Mouse (Mus musculus) adrenal gland, adult 2 months (tissue): Measurements from ENCODE around the gene Stt3b. TPM values are rescaled to one million over a fixed set of nuclear protein-coding genes. Genes with fewer than 3 reads are reported as not detected.

Experiments
- DNase-seq: peaks from one replicate; pipeline ENCODE4 v3.0.0; 2021
- long read RNA-seq: library from polyadenylated mRNA; stranded (forward); transcript quantifications from one replicate; pipeline ENCODE4 v2.0.0, GENCODE M21; 2021
- polyA plus RNA-seq: library from polyadenylated mRNA; depleted of rRNA; stranded (reverse); fragments of >200 nt; gene quantifications from 2 replicates; pipeline ENCODE4 v1.2.3, GENCODE M21; 2012; rRNA removed
- total RNA-seq, 2 experiments: library from RNA; stranded (reverse); gene quantifications; 2 replicates each; pipeline ENCODE4 v1.2.3; 2021

The Stt3b gene
- total RNA-seq, result 100 to 1,000 TPM; 106 to 136 TPM
- polyA plus RNA-seq, result 91.1 and 95.7 TPM in 2 replicates
- long read RNA-seq, full-length matches to known transcripts, result 96 of 106 reads
- long read RNA-seq, partial matches to known transcripts, result 9 of 106 reads
- long read RNA-seq, other reads (novel, unspliced or antisense), result 1 of 106 reads

DNA sequence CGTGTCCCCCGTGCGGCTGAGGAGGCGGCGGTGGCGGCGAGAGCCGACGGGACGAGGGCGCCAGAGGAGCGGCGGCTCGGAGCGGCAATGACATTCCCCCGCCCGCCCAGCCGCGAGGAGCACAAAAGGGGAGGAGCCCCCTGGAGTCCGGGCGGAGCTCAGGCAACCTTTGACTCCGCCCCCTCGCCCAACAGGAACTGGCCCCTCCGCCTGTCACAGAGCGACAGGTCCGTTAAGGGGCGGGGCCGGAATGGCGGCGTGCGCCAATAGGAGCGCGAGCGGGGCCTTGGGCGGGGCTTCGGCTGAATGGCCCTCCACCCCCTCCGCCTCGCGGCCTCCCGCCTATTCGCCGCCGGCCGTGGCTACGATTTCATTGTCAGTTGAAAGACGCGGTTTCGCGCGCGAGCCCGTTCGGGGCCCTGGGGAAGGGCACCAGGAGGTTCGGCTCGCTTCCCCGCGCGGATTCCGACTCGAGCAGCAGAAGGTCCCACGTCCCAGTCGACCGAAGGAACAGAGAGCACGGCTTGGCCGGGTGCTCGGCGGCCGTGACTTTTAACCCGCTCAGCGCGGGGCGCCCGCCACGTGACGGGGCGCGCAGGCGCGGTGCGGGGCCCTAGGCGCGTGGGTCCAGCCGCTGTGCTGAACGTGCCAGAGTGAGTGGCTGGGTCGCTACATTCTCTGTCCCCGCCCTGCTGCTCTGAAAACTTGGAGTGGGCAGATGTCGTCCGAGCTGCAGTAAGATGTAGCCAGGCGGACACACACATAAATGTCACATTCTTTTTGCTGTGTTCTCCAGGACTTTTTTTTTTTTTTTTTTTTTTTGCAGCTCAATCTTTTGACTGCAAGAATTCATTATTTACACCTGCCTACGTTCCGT, at the start of gene Stt3b:
Gene Stt3b (minus strand): TSS at position 76 of the 877 bp plus-strand sequence.
- peak; percentile 100 for DNase-seq

DNA sequence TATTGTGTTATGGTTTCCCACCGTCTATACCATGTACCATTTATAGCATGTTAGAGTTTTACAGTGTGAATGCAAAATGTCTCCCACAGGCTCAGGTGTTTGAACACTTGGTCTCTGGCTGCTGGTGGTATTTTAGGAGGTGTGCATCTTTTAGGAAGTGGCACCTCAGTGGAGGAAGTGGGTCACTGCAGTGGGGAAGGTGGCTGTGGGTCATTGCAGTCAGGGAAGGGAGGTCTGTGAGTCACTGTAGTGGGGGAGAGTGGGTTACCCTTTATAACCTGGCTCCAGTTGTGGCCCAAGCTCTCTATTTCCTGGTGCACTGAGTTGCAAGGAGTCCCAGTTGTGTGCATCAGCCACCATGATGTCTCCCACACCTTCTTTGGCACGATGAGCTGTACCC, 48.2 kb upstream of the Stt3b start:
- no peak for DNase-seq

DNA sequence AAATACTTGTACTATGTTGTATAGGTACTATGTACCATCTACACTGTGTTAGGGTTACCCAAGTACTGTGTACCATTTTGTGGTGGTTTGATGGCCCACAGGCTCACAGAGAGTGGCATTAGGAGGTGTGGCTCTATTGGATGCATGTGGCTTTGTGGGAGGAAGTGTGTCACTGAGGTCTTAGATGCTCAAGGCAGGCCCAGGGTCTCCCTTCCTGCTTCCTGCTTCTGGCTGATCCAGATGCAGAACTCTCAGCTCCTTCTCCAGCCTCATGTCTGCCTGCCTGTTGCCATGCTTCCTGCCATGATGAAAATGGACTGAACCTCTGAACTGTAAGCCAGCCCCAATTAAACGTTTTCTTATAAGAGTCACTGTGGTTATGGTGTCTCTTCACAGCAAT, 47.8 kb upstream of the Stt3b start:
- no peak for DNase-seq

DNA sequence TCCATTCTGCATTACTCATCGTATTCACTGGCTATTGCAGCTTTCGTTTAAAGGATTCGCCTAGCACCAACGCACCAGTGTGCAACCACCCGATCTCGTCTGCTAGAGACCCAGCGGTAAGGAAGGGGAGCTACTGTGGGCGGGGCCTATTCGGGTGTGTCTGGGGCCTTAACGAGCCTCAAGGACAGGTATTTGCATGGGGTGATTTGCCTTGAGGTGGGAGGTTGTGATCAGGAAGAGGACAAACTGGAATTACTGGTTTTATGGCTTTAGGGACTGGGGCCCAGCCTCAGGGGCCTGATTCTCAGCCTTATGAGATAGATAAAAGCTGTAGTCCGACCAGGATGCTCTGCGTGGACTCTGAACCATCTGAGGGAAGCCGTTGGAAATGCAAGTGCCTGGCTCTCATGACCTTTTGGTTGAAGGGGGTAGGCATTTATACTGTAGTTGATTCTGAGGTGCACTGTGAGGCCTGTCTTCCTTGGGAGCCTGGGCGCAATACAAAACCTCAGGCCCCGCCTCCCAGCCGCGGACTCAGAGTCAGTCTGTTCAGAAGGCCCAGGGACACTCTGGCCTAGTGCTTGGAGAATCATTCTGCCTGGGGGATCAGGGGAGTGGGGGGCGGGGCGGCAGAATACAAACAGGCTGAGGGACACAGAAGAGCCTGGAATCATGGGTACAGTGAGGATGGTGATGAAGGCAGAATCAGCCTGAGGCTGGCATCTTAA, 46.7 kb upstream of the Stt3b start:
- no peak for DNase-seq

DNA sequence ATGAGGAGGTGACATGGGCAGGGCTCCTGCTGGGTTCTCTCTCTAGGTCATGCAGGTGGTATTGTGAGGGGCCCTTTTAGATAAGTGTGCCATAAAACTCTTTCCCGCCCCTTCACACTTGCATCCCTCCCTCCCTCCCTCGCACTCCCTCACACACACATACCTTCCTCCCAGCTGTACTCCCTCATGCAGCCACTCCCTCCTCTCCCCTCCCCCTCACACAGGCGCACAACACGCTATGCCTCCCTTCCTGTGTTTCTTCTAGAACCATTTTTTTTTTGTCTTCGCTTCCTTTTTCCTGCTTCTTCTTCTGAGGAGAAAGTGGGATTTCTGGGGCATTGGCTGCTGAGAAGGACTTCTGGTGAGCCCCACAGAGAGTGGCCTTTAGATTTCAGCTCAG, 45.8 kb upstream of the Stt3b start:
- DNase-seq, result no peak

DNA sequence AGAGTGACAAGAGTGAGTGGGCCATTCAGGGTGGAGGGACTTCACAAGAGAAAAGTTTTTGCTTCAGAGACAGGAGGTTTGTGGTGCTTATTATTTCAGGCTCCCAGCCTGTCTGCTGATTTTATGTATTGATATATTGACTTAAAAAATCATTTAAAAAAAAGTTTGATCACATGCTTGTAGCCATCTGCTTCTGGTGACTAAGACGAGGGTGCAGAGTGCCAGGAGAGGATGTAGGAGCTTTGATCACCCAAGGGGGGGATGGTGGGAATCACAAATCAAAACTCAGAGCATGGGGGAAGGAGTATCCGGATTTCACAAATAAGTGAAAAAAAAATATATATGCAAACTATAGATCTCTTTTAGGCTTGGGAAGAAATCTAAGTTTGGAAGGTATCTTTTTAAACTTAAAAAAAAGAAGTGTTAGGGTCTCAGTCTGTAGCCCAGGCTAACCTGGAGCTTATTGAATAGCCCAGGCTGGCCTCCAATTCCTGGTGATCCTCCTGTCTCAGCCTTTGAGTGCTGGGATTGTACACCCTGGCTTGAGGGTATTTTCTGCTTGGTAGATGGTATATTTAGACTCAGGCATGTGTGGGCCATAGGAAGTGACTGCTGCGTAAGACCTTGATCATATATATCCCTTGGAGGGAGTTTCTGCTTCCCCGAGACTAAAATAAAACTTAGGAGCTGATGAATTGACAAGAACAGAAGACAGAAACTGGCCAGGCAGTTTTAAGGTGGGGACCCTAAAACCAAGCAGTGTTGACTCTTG, 39.7 kb upstream of the Stt3b start:
- DNase-seq, result no peak

DNA sequence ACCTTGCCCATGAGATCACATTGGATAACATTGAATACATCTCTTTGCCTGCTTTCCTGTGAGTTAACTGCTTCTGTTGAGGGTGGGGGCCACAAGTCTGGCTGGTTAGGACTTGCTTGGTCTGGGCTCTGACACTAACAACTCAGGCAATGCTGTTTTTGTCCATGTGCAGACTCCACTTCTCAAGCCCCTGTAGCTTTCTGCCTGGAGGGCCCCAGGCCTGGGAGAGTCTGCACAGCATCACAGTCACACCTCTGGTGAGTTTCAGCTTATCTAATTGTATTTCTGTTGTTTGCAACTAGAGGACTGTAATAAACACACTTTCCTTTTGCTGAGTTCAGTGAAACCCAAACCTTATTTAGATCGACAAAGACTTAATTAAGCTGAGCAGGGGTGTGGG, 38.9 kb upstream of the Stt3b start:
- DNase-seq, result no peak

DNA sequence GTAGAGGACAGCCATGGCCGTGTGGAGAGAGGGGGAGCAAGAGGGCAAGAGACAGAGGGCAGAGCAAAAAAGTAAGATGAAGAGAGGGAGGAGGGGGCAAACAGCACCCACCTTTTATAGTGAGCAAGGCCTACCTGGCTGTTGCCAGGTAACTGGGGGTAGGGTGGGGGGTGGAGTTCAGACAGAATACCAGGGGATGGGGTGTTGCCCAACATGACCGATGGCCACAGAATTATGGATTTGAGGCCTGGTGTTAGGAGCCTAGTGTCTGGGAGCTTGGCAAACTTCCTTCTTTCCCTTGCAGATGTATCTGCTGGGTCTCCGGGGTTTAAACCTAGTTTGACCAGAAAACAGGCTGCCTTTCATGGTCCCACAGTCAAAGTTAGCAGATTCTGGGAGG, 34.7 kb upstream of the Stt3b start:
- no peak for DNase-seq

DNA sequence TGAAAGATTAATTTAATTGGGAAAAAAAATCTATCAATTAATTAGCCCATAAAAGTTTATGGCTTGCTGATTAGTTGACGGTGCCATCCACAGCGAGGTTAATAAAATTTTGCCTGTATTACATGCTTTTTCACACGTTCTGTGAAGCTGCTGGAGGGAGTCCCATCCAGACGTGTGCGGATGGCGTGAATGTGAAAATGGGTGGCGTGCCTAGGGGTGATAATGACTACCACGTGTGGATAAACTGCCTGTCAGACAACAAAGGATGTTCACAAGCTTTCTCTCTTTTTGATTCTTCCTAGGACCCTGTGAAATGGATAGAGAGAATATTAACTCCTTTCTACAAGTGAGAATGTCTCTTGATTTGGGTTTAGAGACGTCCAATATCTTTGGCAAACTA, 31.4 kb upstream of the Stt3b start:
- no peak for DNase-seq

DNA sequence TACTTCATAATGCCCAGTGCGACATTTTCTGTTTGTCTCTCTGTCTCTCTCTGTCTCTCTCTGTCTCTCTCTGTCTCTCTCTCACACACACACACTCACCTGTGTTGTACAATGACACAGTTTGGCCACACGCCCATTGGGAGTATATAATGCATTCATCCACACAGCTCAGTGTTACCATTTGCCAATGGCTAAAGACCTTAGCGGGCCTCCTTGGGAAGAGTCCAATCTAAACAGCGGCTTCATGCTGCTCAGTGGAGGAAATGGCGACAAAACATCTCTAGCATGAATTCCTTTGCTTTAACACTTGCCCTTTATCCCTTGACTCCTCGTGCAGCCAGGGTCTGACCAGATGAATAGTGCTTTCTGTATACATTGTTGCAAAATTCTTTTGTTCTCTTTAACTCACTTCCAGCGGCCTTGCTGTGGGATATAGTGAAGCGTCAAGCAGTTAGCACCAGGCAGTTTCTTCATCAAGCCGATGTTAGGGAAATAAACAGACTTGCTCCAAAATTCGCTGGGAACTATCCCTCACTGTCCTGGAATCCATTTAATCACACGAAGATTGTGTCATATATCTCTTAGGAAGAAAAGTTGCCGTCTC, 30.1 kb upstream of the Stt3b start:
- DNase-seq, result no peak

DNA sequence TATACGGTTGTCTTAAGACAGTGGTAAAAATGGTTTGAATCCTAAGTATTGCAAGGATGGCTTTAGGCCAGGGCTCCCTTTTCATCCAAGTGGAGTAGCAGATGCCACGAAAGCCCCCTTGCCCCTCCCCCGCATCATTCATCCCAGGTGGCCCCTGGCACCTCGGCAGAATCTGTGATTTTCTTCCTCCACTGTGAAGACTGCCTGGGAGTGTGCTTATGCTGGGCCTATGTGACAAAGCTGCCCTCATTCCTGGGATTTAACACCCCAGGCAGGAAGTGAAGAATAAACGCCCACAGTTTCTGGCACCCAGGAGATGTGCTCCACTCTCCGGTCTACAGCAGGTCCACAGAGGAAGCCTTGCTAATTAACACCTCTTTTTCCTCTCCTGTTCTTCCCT, 28.6 kb upstream of the Stt3b start:
- DNase-seq, result no peak

DNA sequence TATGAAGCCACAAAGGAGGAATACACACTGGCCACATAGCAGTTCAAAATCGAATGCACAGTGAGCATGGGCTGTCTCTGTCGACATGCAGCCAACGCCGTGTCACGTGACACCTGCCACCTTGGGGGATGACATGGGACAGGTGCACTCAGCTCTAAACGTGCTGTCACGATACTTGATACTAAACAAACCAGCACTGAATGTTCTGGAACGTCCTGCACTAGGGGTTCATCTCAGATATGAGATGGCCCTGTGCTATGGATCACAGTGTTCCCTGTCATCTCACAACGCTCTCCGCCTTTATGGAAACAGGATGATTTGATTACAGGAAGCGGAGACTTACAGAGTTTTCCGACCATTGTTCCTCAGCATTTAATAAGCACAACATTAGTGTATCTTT, 22.8 kb upstream of the Stt3b start:
- DNase-seq, result no peak

DNA sequence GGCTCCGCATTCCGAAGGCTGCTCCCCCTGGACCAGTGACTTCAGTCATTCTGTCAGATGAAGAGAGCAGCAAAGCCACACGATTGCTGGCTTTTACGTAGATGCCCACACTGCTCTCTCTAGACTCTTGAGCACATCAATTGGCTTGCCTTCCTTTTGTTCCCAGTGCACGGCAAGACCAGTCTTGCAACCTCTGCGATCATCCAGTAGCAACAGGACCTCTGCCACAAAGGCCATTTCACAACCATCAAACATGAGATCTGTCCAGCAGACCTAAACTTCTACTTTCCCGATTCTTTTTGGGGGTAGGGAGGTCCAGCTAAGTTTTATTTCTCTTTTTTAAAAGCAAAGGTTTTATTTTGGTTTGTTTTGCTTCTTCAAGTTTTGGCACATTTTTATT, 22.1 kb upstream of the Stt3b start:
- no peak for DNase-seq

DNA sequence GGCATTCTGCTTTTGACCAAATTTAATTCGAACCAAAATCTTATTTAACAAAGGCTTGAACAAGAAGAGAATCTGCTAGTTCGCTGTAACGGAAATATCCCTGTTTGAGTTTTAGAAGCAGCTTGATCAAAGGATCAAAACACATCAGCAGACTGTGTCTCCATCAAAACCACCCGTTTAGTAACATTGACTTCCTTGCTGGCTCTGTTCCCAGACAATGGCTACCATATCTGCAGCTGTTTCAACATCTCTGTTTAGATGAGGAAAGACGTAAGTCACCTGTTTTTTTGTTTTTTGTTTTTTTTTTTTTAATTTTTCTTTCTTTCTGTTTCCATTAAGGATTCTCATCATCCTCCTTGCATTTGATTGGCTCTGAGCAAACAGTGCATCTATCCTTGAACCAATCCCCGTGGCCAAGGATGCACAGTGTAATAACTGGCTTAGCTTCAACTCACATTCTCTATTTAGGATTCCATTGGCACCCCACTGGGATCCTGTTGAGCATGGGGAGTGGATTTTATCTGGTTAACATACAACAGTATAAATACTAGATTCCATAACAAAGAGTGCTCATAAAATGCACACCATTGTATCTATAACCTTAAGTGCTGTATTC, 20.7 kb upstream of the Stt3b start:
- no peak for DNase-seq

DNA sequence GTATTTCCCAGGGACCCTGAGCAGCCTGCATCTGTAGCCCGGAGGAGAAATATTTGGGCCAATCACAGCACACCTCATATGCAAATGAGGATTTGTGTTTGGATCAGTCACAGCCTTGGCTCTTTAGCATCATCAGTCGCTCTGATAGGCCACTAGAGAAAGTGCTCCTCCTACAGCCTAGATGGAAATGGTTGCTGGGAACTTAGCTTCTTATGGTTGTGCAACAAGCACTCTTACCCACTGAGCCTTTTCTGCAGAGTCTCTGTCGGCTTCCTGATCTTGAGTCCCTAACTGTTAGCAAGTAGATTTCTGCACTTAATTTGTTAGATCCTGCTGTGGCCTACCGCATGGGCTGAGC, 16.3 kb upstream of the Stt3b start:
- no peak for DNase-seq

DNA sequence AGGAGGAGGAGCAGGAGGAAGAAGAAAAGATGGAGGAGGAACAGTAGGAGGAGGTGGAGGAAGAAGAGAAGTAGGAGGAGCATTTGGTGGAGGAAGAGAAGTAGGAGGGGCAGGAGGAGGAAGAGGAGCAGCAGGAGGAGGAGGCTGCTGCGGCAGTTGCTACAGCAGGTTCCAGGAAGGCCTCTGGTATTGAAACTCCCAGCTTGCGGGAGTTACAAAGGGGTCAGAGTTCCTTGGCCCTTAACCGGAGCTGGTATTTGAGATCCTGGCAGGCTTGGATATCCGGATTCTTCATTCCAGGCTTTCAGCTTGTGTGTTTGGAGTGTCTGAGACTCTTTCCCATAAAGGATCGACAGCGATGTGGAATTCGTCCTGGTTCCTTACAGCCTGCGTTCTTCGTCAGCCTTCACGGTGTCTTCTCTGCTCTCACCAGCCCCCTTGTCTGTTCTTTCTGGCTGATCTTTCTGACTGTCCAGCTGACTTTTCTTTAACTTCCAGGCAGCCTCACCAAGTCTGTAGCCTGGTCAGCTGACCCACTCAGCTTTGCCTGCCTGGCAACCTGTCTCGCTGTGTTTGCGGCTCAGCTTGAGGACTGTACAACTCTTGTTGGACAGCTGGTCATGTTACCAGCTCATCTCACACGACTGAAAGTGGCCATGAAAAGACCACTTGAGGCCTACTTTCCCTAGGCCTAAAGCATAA, 15.8 kb upstream of the Stt3b start:
- DNase-seq, result no peak

DNA sequence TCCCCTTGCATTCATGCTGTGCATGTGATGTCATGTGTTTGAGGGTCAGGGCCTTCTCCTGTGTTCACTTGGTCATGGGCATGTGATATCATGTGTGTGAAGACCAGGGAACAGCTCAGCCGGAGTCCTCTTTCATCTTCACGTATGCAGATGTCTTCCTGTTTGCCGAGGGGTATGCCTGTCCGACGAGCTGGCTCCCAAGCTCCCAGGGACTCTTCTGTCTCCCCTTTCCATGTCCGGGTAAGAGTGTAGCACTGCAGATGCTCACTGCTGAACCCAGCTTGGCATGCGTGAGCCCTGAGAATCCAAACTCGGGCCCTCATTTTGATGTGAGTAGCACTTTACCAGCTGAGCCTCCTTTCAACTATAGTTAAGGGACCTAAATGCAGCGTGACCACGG, 13.4 kb upstream of the Stt3b start:
- DNase-seq, result no peak

DNA sequence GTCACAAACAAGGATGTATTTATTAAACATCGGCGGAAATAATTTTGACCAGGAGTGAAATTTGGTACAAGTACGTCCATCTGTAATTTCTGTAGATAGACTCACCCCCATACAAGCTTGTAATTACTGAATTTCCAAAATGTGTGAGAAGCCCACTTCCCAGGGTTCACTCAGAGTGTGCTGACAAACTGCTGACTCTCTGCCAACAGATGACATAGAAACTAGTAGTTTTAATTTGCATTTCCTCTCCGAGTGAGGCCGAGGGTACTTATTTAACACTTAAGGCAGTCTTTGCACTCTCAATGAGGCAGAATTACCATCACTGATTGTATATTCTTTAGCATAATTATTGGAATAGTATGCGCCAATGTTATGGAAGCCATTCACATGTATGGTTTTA, 12.2 kb upstream of the Stt3b start:
- DNase-seq, result no peak

DNA sequence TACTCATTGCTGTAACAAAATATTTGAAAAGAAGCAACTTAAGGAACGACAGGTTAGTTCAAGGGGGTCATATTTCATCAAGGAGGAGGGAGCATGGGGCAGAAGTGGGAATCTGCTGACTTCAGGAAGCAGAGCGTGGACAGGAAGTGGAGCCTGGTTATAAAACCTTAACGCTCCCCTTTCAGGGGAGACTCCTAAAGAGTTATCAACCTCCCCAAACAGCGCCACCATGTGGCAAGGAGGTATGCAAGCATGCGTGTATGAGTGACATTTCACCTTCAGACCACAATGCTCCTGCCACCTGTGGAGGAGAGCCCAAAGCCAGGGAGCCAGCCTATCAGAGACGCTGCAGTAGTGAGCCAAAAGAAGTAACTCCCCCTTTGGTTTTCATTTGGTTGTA, 10.8 kb upstream of the Stt3b start:
- DNase-seq, result no peak

DNA sequence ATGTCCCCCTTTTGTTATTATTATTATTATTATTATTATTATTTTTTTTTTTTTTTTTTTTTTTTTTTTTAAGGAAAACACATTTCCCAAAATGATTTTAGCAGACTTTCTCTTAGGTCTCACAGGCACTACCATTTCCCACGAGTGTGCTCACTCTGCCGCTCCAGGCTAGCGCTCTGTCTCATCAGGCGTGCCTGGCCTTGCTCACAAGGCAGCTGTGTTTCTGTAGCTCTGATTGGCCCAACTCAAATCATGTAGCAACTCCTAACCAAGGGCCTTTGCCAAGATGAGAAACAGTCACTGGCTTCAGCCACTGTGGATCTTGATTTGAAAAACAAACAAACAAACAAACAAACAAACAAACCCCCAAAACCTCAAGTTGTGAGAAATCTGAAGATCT, 9.9 kb upstream of the Stt3b start:
- peak; percentile 25 for DNase-seq
